Mouse (Mus musculus): ENCODE data around the gene Sh3bp5.
"Not testable (repeated sequence)": the region's sequence is repeated elsewhere in the genome, so short reads cannot be mapped to it uniquely, and the experiment has no call there.

Sh3bp5 gene

GRCm38 (mm10) chr14:31435930-31436693 lies at the start of gene Sh3bp5:
TSS of gene Sh3bp5 (minus strand) at chr14:31436078.
- CTCF ChIA-PET, result interaction anchor here (0.6 to 1.1 kb wide), 3 partner anchors 36 to 52 kb away, joined by 3 to 6 read pairs (median 4); no protein-coding TSS in a partner anchor

- CTCF ChIA-PET, result no interaction called here
These were observed 46.5 kb upstream of the Sh3bp5 start for GRCm38 (mm10) chr14:31482417-31482816.

GRCm38 (mm10) chr14:31473297-31473696 lies 37.4 kb upstream of the Sh3bp5 start:
- CTCF ChIA-PET, result interaction anchor here (1.0 kb wide), 1 partner anchor 10 kb away, joined by 3 read pairs; no protein-coding TSS in a partner anchor

GRCm38 (mm10) chr14:31472451-31473061 lies 36.7 kb upstream of the Sh3bp5 start:
- CTCF ChIA-PET, result interaction anchor here (0.6 to 1.0 kb wide), 9 partner anchors 9 to 161 kb away, joined by 3 to 18 read pairs (median 5); no protein-coding TSS in a partner anchor

- CTCF ChIA-PET, result interaction anchor here (1.3 to 1.5 kb wide), 2 partner anchors 15 to 84 kb away, joined by 3 to 4 read pairs; no protein-coding TSS in a partner anchor
These were observed 33.8 kb upstream of the Sh3bp5 start for GRCm38 (mm10) chr14:31469711-31470110.

GRCm38 (mm10) chr14:31464176-31464575 lies 28.3 kb upstream of the Sh3bp5 start:
- CTCF ChIA-PET, result interaction anchor here (0.7 kb wide), 1 partner anchor 579 kb away, joined by 5 read pairs; no protein-coding TSS in a partner anchor

GRCm38 (mm10) chr14:31462886-31463285 lies 27.0 kb upstream of the Sh3bp5 start:
- CTCF ChIA-PET, result interaction anchor here (0.7 kb wide), 1 partner anchor 14 kb away, joined by 3 read pairs; no protein-coding TSS in a partner anchor

- CTCF ChIA-PET, result interaction anchor here (0.7 kb wide), 1 partner anchor 13 kb away, joined by 3 read pairs; no protein-coding TSS in a partner anchor
These were observed 26.3 kb upstream of the Sh3bp5 start for GRCm38 (mm10) chr14:31462226-31462625.

GRCm38 (mm10) chr14:31458006-31458405 lies 22.1 kb upstream of the Sh3bp5 start:
- CTCF ChIA-PET, result no interaction called here

- CTCF ChIA-PET, result no interaction called here
These were observed 20.3 kb upstream of the Sh3bp5 start for GRCm38 (mm10) chr14:31456064-31456721.

GRCm38 (mm10) chr14:31454849-31455566 lies 19.1 kb upstream of the Sh3bp5 start:
- CTCF ChIA-PET, result interaction anchor here (0.8 kb wide), 1 partner anchor 14 kb away, joined by 3 read pairs; no protein-coding TSS in a partner anchor

GRCm38 (mm10) chr14:31453946-31454345 lies 18.1 kb upstream of the Sh3bp5 start:
- CTCF ChIA-PET, result not testable (repeated sequence)

- CTCF ChIA-PET, result interaction anchor here (0.6 kb wide), 1 partner anchor 14 kb away, joined by 3 read pairs; no protein-coding TSS in a partner anchor
These were observed 13.1 kb upstream of the Sh3bp5 start for GRCm38 (mm10) chr14:31448994-31449393.

GRCm38 (mm10) chr14:31443616-31444015 lies 7.7 kb upstream of the Sh3bp5 start:
- CTCF ChIA-PET, result no interaction called here

GRCm38 (mm10) chr14:31440725-31441124 lies 4.8 kb upstream of the Sh3bp5 start:
- CTCF ChIA-PET, result interaction anchor here (0.6 to 0.7 kb wide), 2 partner anchors 9 to 12 kb away, joined by 3 read pairs; no protein-coding TSS in a partner anchor

GRCm38 (mm10) chr14:31440230-31440629 lies 4.4 kb upstream of the Sh3bp5 start:
- CTCF ChIA-PET, result interaction anchor here (0.6 to 0.7 kb wide), 3 partner anchors 9 to 205 kb away, joined by 3 to 8 read pairs (median 3); no protein-coding TSS in a partner anchor

GRCm38 (mm10) chr14:31439279-31439678 lies 3.4 kb upstream of the Sh3bp5 start:
- CTCF ChIA-PET, result no interaction called here

- CTCF ChIA-PET, result no interaction called here
These were observed 2.1 kb upstream of the Sh3bp5 start for GRCm38 (mm10) chr14:31437826-31438529.

GRCm38 (mm10) chr14:31435018-31435915 lies 611 bp downstream of the Sh3bp5 start:
- CTCF ChIA-PET, result interaction anchor here (0.7 kb wide), 1 partner anchor 43 kb away, joined by 3 read pairs; no protein-coding TSS in a partner anchor
